Mouse (Mus musculus): Measurements from ENCODE around the gene Gigyf1.

The Gigyf1 gene

GRCm38 (mm10) chr5:137533117-137533827, 14.9 kb downstream of the Gigyf1 start, which contains the start of the genes Epo and Gnb2:
Gene Epo (minus strand): TSS chr5:137533242.
Gene Gnb2 (minus strand): TSS chr5:137533510.
- DNase-seq (ENCODE audit: low read depth, low spot score), result peak; percentile 98

- no peak for DNase-seq (ENCODE audit: low read depth, low spot score)
These were observed 16.4 kb downstream of the Gigyf1 start for GRCm38 (mm10) chr5:137534762-137535161.

- no peak for DNase-seq (ENCODE audit: low read depth, low spot score)
These were observed 17.0 kb downstream of the Gigyf1 start for GRCm38 (mm10) chr5:137535318-137535717.

GRCm38 (mm10) chr5:137537461-137537860, 19.1 kb downstream of the Gigyf1 start:
- DNase-seq (ENCODE audit: low read depth, low spot score), result no peak

GRCm38 (mm10) chr5:137539291-137539801, 21.0 kb downstream of the Gigyf1 start:
- DNase-seq (ENCODE audit: low read depth, low spot score), result no peak

- DNase-seq (ENCODE audit: low read depth, low spot score), result no peak
These were observed 22.6 kb downstream of the Gigyf1 start for GRCm38 (mm10) chr5:137540991-137541390.

- no peak for DNase-seq (ENCODE audit: low read depth, low spot score)
These were observed 23.6 kb downstream of the Gigyf1 start for GRCm38 (mm10) chr5:137541768-137542540.

GRCm38 (mm10) chr5:137544926-137545325, 26.6 kb downstream of the Gigyf1 start:
- DNase-seq (ENCODE audit: low read depth, low spot score), result no peak

GRCm38 (mm10) chr5:137545596-137545995, 27.2 kb downstream of the Gigyf1 start:
- DNase-seq (ENCODE audit: low read depth, low spot score), result no peak

GRCm38 (mm10) chr5:137549840-137550239, 31.5 kb downstream of the Gigyf1 start:
- DNase-seq (ENCODE audit: low read depth, low spot score), result no peak

- DNase-seq (ENCODE audit: low read depth, low spot score), result no peak
These were observed 32.8 kb downstream of the Gigyf1 start for GRCm38 (mm10) chr5:137551119-137551518.

- DNase-seq (ENCODE audit: low read depth, low spot score), result no peak
These were observed 34.7 kb downstream of the Gigyf1 start for GRCm38 (mm10) chr5:137553000-137553399.

GRCm38 (mm10) chr5:137553411-137553837, 35.1 kb downstream of the Gigyf1 start, which contains the start of gene Actl6b:
Gene Actl6b (plus strand): TSS chr5:137553517.
- peak; percentile 61 for DNase-seq (ENCODE audit: low read depth, low spot score)

GRCm38 (mm10) chr5:137553898-137554297, 35.5 kb downstream of the Gigyf1 start:
- no peak for DNase-seq (ENCODE audit: low read depth, low spot score)

GRCm38 (mm10) chr5:137561556-137561955, 43.2 kb downstream of the Gigyf1 start:
- no peak for DNase-seq (ENCODE audit: low read depth, low spot score)

GRCm38 (mm10) chr5:137562965-137563364, 44.6 kb downstream of the Gigyf1 start:
- DNase-seq (ENCODE audit: low read depth, low spot score), result no peak

GRCm38 (mm10) chr5:137565744-137566143, 47.4 kb downstream of the Gigyf1 start:
- DNase-seq (ENCODE audit: low read depth, low spot score), result no peak

- no peak for DNase-seq (ENCODE audit: low read depth, low spot score)
These were observed 48.1 kb downstream of the Gigyf1 start for GRCm38 (mm10) chr5:137566416-137566815.

GRCm38 (mm10) chr5:137568223-137568798, 50.0 kb downstream of the Gigyf1 start:
- DNase-seq (ENCODE audit: low read depth, low spot score), result no peak

- no peak for DNase-seq (ENCODE audit: low read depth, low spot score)
These were observed 50.7 kb downstream of the Gigyf1 start for GRCm38 (mm10) chr5:137569031-137569430.

- no peak for DNase-seq (ENCODE audit: low read depth, low spot score)
These were observed 51.3 kb downstream of the Gigyf1 start, which contains the start of gene Tfr2 for GRCm38 (mm10) chr5:137569665-137570064. Gene Tfr2 (plus strand): TSS chr5:137569840.

GRCm38 (mm10) chr5:137570181-137570580, 51.8 kb downstream of the Gigyf1 start:
- no peak for DNase-seq (ENCODE audit: low read depth, low spot score)
